Mouse (Mus musculus): ENCODE results near the gene Prss16. TPM values are rescaled to one million over a fixed set of nuclear protein-coding genes. Genes with fewer than 3 reads are reported as not detected.

The Prss16 gene
- polyA plus RNA-seq, 1 experiment from 2014 or later = not detected

DNA sequence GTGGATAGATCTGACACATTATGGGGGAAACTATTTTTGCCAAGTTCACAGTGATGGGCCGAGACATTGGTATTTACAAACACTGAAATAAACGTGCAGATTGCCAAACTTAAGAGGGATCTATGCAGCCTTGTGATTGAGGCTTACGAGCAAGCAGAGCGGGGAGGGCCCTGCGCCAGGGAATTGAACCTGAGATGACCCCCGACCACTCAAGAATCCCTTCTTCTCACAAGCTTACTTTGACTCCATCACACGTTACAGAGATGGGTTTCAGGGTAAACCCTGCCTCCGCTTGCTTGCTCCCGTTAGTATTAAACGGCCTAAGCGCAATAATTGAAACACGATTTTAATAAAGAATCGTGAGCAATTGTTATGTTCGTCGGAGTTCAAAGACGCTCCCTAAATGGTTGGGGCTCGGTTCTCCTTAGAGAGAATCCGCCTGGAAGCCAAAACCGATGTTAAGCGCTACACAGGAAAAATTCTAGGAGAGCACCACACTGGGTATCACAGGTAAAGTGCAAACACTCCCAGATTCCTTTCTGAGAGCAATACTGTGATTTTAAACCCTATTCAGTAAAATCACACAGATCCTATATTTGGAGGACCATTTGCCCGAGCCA lies 12.2 kb downstream of the Prss16 start:
- Histone ChIP-seq H3K4me2 (peak overlapping the region; percentile 6; the same call in 1 of the 2 replicates), H3K4me1 (peaks cover 12% of the 10 kb centered on the region; the same call in 1 of the 2 replicates), H3K9me3 (no peaks in the 10 kb centered on the region), H3K27me3 (replicated peaks) (peaks cover 90% of the 10 kb centered on the region), H3K9ac (no peak overlapping the region), H3K27ac (no peak overlapping the region), H3K36me3 (replicated peaks) (no peaks in the 10 kb centered on the region), H3K4me3 (no peak overlapping the region)
- ATAC-seq (replicated peaks) = no peak
- WGBS = 1% methylated on average over 21 of the region's 21 CpGs

DNA sequence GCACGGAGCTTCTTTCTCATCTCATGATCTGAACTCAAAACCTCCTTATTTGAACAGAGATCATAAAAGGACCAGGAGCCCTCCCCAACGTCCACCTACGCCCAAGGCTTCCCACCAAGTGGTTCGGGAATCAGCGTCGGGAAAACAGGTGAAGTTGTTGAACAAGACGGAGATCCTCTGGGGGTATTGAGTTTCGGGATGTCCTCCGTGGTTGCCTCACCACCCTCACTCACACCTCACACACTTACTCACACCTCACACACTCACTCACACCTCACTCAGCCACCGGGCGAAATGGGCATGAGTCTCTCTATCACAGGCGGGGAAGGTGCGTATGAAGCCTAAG lies 12.7 kb downstream of the Prss16 start:
- no peak for ATAC-seq (replicated peaks)
- Histone ChIP-seq H3K4me3 (no peak overlapping the region), H3K4me2 (peak overlapping the region; percentile 6; the same call in 1 of the 2 replicates), H3K9ac (no peak overlapping the region), H3K27me3 (replicated peaks) (peaks cover 87% of the 10 kb centered on the region), H3K27ac (no peak overlapping the region), H3K36me3 (replicated peaks) (no peaks in the 10 kb centered on the region), H3K4me1 (peaks cover 12% of the 10 kb centered on the region; the same call in 1 of the 2 replicates), H3K9me3 (no peaks in the 10 kb centered on the region)
- 1% methylated on average over 13 of the region's 13 CpGs for WGBS

DNA sequence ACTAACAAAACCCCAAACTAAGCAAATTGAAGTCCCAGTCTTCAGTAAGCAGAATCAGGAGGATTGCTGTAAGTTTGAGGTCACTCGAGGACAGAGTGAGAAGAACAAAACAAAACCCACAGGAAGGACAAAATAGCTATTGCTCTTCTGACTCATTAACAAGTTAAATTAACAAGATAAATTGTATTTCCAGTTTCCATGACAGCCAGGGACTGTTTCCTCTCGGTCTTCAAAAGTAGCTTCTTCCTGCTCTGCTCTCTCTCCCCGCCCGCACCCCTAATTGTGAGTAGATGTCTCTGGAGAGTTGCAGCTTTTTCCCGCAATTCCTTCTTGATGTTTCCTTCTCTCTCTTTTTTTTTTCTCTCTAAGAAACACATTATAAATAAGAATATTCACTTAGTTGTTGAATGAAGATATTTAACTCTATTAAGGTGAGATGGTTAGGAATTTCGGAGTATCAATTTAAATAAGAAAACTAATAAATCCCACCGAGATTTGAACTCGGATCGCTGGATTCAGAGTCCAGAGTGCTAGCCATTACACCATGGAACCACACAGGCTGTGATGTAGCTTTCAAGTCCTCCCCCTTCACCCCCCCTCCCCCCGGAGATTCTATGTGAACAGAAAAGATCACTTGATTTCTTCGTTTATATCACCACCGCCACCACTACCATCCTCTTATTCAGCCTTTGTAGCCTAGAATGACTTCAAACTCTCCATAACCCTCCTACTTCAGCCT lies 13.3 kb downstream of the Prss16 start:
- 0 out of 2 replicates have a peak overlapping the region, but pooled peaks have one; percentile 6 for H3K4me2 ChIP-seq
- no peak overlapping the region for H3K27ac ChIP-seq
- H3K4me3 ChIP-seq = peak overlapping the region; percentile 20; the same call in 1 of the 2 replicates
- H3K9me3 ChIP-seq = no peaks in the 10 kb centered on the region
- H3K9ac ChIP-seq = no peak overlapping the region
- H3K27me3 ChIP-seq (replicated peaks) = peaks cover 87% of the 10 kb centered on the region
- peaks cover 12% of the 10 kb centered on the region; the same call in 1 of the 2 replicates for H3K4me1 ChIP-seq
- no peaks in the 10 kb centered on the region for H3K36me3 ChIP-seq (replicated peaks)
- WGBS = 4% methylated on average over 12 of the region's 12 CpGs
- no peak for ATAC-seq (replicated peaks)

DNA sequence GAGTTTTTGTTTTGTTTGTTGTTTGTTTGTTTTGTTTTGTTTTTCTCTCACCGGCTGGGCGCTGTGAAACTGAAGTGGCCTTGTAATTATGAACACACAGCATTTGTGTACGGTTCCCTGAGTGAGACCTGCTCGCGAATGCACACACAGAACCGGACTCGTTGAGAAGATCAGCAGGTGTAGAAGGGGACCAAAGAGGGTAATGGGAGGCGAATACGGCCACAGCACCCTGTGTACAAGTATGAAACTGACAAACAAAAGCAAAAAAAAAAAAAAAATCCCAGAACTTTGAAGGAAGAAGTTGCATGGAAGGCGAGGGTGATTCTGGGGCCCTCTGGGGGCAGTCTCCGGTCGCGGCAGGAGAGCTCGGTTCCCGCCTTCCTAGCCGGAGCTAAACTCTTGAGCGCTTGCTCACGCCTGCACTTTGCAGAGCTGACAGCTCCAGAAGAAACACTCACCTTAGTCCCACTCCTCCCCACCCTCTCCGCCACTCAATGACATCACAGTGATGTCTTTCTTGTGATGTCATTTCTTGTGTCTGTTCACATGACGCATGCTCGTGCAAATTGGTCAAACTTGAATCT lies 14.1 kb downstream of the Prss16 start:
- peak; percentile 37; the same call in 1 of the 2 replicates for ATAC-seq (replicated peaks)
- 1% methylated on average over 21 of the region's 21 CpGs for WGBS
- peak overlapping the region; percentile 34 for H3K4me2 ChIP-seq

DNA sequence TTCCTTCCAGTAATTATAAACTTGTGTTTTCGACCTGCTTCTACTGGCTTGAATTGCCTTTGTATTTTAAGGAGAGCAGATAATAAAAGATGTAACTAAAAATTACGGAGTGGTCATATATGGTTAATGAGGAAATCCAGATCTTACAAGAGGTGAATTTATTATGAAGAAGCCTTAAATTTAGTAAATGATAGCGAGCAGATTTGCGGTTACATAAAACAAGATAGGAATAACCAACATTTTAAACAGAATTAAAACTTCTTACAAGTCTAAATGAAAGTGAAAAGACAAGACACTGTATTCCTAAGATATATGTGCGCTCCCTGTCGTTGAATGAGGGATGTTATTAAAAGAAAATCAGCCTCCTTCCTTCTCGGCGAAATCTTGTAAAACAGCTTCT lies 14.6 kb downstream of the Prss16 start:
- H3K4me2 ChIP-seq = peak overlapping the region; percentile 34
- H3K27ac ChIP-seq = no peak overlapping the region
- H3K27me3 ChIP-seq (replicated peaks) = peaks cover 76% of the 10 kb centered on the region
- no peak for ATAC-seq (replicated peaks)
- no peak overlapping the region for H3K9ac ChIP-seq
- H3K9me3 ChIP-seq = no peaks in the 10 kb centered on the region
- peaks cover 12% of the 10 kb centered on the region; the same call in 1 of the 2 replicates for H3K4me1 ChIP-seq
- WGBS = 6% methylated on average over 8 of the region's 8 CpGs
- H3K36me3 ChIP-seq (replicated peaks) = no peaks in the 10 kb centered on the region
- peak overlapping the region; percentile 20; the same call in 1 of the 2 replicates for H3K4me3 ChIP-seq

More for the DNA sequence above, 14.1 kb downstream of the Prss16 start:
- H3K27me3 ChIP-seq (replicated peaks) = peaks cover 81% of the 10 kb centered on the region
- no peak overlapping the region for H3K27ac ChIP-seq
- no peaks in the 10 kb centered on the region for H3K9me3 ChIP-seq
- peaks cover 12% of the 10 kb centered on the region; the same call in 1 of the 2 replicates for H3K4me1 ChIP-seq
- H3K4me3 ChIP-seq = peak overlapping the region; percentile 20
- H3K9ac ChIP-seq = no peak overlapping the region
- no peaks in the 10 kb centered on the region for H3K36me3 ChIP-seq (replicated peaks)

DNA sequence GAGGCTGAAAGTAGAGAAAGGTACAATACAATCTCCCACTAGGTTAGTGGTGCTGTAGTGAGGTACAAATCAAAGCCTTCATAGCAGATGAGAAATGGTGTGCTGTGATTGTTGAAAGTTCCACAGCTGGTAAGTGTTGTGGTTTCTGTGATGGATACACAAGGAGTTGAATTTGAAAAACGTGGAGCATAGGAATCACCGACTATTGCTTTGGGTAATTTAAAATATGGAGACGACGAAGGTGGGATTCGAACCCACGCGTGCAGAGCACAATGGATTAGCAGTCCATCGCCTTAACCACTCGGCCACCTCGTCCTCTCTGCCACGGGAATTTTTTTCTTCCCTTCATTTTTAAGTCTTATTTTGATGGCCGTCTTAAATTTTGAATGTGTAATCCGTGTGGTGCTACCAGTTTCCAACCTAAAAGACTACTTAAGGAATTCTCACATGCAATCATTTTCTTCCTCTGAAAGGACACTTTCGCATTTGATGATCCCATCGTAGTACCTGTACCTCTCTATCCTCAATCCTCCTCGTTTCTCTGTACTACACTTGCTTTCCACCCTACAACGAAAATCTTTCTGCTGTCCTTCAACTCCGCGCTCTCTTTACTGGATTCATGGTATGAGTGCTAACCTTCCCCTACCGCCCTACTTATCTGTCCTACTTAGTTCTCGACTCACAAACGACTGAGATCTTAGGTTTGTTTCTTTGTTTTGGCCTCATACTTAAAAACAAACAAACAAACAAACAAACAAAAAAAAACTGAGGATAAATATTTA lies 15.4 kb downstream of the Prss16 start:
- Histone ChIP-seq H3K27me3 (replicated peaks) (peaks cover 69% of the 10 kb centered on the region), H3K27ac (no peak overlapping the region), H3K4me1 (peaks cover 12% of the 10 kb centered on the region; the same call in 1 of the 2 replicates), H3K36me3 (replicated peaks) (no peaks in the 10 kb centered on the region), H3K9ac (no peak overlapping the region), H3K4me2 (no peak overlapping the region), H3K4me3 (no peak overlapping the region), H3K9me3 (no peaks in the 10 kb centered on the region)
- ATAC-seq (replicated peaks) = no peak
- WGBS = 2% methylated on average over 22 of the region's 22 CpGs

DNA sequence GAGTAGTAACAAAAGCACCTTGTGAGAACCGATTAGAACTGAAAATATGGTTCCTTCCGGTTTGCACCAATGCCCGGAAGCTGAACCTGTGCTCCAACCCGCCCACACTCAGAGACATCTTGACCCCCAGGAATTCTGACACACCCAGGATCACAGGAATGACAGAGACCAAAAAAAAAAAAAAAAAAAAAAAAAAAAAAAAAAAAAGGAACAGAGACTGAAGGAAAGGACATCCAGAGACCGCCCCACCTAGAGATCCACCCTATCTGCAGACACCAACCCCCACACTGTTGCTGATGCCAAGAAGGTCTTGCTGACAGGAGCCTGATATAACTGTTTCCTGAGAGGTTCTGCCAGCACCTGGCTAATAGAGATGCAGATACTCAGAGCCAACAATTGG lies 17.0 kb downstream of the Prss16 start:
- H3K4me2 ChIP-seq = no peak overlapping the region
- peaks cover 12% of the 10 kb centered on the region; the same call in 1 of the 2 replicates for H3K4me1 ChIP-seq
- no peaks in the 10 kb centered on the region for H3K9me3 ChIP-seq
- no peak overlapping the region for H3K27ac ChIP-seq
- H3K4me3 ChIP-seq = no peak overlapping the region
- no peaks in the 10 kb centered on the region for H3K36me3 ChIP-seq (replicated peaks)
- ATAC-seq (replicated peaks) = no peak
- peaks cover 56% of the 10 kb centered on the region for H3K27me3 ChIP-seq (replicated peaks)
- H3K9ac ChIP-seq = no peak overlapping the region
- 83% methylated on average over 5 of the region's 5 CpGs for WGBS

DNA sequence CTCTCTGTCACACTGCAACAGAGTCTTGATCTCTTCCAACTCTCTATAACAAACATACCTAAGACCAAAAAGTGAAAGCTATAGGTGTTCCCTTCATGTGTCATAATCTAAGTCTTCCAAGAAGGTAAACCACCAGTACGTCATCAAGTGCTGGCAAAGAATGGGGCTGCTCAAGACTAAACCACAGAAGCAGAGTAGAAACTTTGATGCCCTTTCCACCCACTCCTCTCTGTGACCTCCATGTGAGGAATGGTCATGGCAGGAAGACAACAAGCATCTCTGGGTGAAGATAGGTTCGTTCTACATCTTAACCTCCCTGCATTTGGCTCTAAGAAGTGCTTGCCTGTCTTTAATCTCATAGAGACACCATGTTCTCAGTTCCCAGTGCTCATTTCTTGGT lies 25.1 kb downstream of the Prss16 start:
- no peak overlapping the region for H3K27ac ChIP-seq
- WGBS = 80% methylated on average over 2 of the region's 2 CpGs
- no peak for ATAC-seq (replicated peaks)
- H3K27me3 ChIP-seq (replicated peaks) = peaks cover 67% of the 10 kb centered on the region
- H3K4me2 ChIP-seq = no peak overlapping the region
- no peaks in the 10 kb centered on the region for H3K36me3 ChIP-seq (replicated peaks)
- H3K4me3 ChIP-seq = no peak overlapping the region
- no peaks in the 10 kb centered on the region for H3K9me3 ChIP-seq
- H3K4me1 ChIP-seq = peaks cover 13% of the 10 kb centered on the region
- no peak overlapping the region for H3K9ac ChIP-seq

DNA sequence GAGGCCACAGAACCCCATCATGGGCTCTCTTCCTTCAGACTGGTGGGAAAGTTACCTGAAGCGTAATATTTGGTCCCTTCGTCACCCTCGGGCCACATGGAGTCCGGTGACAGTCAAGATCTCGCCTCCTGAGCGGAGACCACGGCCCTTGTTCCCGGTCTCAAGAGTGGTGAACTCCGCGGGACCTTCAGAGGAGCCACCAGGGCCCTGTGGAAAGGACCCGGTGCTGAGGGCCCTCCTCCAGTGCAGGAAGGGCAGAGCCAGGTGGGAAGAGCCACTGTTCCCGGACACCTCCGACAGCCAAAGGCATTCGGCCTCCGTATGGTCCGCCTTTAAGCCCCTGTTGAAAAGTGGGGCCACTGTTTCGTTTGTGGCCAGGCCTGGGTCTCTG lies 27.7 kb downstream of the Prss16 start:
- H3K4me3 ChIP-seq = peak overlapping the region; percentile 53
- peak; percentile 22; the same call in 1 of the 2 replicates for ATAC-seq (replicated peaks)
- H3K36me3 ChIP-seq (replicated peaks) = no peaks in the 10 kb centered on the region
- peak overlapping the region; percentile 58 for H3K9ac ChIP-seq
- peaks cover 13% of the 10 kb centered on the region for H3K4me1 ChIP-seq
- 5% methylated on average over 17 of the region's 17 CpGs for WGBS
- peak overlapping the region; percentile 98 for H3K4me2 ChIP-seq
- no peaks in the 10 kb centered on the region for H3K9me3 ChIP-seq
- peaks cover 68% of the 10 kb centered on the region for H3K27me3 ChIP-seq (replicated peaks)
- no peak overlapping the region for H3K27ac ChIP-seq

DNA sequence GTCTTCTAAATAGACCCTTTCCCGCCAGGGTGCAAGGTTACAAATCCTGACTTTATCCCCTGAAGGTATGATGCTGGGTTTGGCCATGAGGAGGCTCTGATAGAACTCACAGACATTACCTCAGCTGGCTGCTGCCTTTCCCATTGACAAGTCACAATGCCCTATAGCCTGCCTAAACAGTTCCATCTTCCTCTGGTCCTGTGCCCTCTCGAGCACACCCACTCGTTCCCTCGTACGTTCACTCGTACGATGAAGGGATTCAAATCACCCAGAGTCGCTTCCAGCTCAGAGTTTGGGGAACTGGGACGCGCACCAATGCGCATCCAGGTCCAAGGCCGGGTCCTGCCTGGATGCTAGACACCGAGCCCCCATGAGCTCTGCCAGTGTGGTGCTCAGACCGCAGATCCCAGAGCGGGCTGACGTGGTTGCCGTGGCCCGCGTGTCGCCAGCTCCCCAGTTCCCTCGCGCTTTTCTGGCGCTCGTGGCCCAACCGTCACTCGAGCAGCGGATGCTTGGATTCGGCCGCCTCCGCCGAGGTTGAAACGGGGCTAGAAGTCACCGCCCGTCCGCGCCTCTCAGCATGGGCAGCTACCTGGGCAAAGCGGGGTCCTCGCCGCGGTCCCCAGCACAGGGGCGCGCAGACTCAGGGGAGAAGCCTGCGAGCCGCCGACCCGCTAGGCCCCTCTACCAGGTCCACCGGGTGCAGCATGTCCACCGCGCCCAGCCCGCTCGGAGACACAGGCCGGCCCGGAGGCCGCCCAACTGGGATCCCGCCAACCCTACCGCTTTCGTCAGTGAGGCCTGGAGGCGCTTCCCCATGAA lies 28.4 kb downstream of the Prss16 start, which contains the start of gene Pom121l2:
Gene Pom121l2, plus strand, starts transcription at position 214 of the 822 bp plus-strand sequence.
- Histone ChIP-seq H3K4me1 (peaks cover 13% of the 10 kb centered on the region), H3K27me3 (replicated peaks) (peaks cover 62% of the 10 kb centered on the region), H3K9ac (peak within 1 kb of the TSS; percentile 58), H3K4me3 (peak within 1 kb of the TSS; percentile 53), H3K27ac (no peak within 1 kb of the TSS), H3K4me2 (peak within 1 kb of the TSS; percentile 98), H3K9me3 (no peaks in the 10 kb centered on the region), H3K36me3 (replicated peaks) (no peaks in the 10 kb centered on the region)
- peak; percentile 78 for ATAC-seq (replicated peaks)
- 1% methylated on average over 58 of the region's 58 CpGs for WGBS
